8 mouse cellular contexts compared by ENCODE assay signal in genomic region chr2:148535562-148536180, GRCm38 (mm10).
A peak's percentile ranks its signal among the peaks of the same experiment; 100 is the strongest.
DNase-seq lines count a peak whose midpoint lies in the region; ATAC-seq lines count a peak whose summit lies in the region.
"Had no signal": no experiment of that assay in that cellular context is flagged by ENCODE, and none has a peak within 500 bp of the region (broad histone marks: within the 10 kb centered on the region; RNA-seq: fewer than 3 reads in every experiment).

No protein-coding gene starts in this region.

- H3K4me3 ChIP-seq in kidney, embryonic 14.5 days (ENCODE audit: low read length) = no peak overlapping the region
- H3K4me3 ChIP-seq: embryonic facial prominence, embryonic 12.5 days had no signal

- no peak overlapping the region for H3K4me2 ChIP-seq in kidney, embryonic 14.5 days (replicated peaks; ENCODE audit: low read depth, low read length)
- H3K4me2 ChIP-seq: embryonic facial prominence, embryonic 12.5 days had no signal

- 65% methylated on average over 5 of the region's 5 CpGs for WGBS in kidney, embryonic 14.5 days

- H3K9ac ChIP-seq in kidney, embryonic 14.5 days (ENCODE audit: low read depth, low read length) = no peak overlapping the region
- H3K9ac ChIP-seq: embryonic facial prominence, embryonic 12.5 days had no signal

- no peaks in the 10 kb centered on the region for H3K4me1 ChIP-seq in kidney, embryonic 14.5 days (ENCODE audit: control insufficient read depth, insufficient read depth, low read length)
- H3K4me1 ChIP-seq: embryonic facial prominence, embryonic 12.5 days had no signal

- H3K9me3 ChIP-seq in kidney, embryonic 14.5 days (ENCODE audit: control insufficient read depth, low read length) = no peaks in the 10 kb centered on the region
- H3K9me3 ChIP-seq: embryonic facial prominence, embryonic 12.5 days had no signal

- H3K27ac ChIP-seq in kidney, embryonic 14.5 days (ENCODE audit: low read depth, low read length) = no peak overlapping the region
- H3K27ac ChIP-seq: embryonic facial prominence, embryonic 12.5 days had no signal

- H3K36me3 ChIP-seq in kidney, embryonic 14.5 days (ENCODE audit: control insufficient read depth, insufficient read depth, low read length) = no peaks in the 10 kb centered on the region
- H3K36me3 ChIP-seq: embryonic facial prominence, embryonic 12.5 days had no signal

- DNase-seq in ovary, postnatal 36 days (ENCODE audit: low spot score) = peak; percentile 32
- DNase-seq in ovary, postnatal 10 days (ENCODE audit: low spot score) = no peak
- DNase-seq in adrenal gland, postnatal 10 days = peak; percentile 67
- peak; percentile 17 to 36 for DNase-seq in frontal cortex, postnatal 25 days (ENCODE audit: low spot score in 2 of 2)
- peak; percentile 75 for DNase-seq in lung, postnatal 14 days
- no peak for DNase-seq in cerebellum, adult 11 months

- H3K27me3 ChIP-seq in kidney, embryonic 14.5 days (ENCODE audit: control insufficient read depth, insufficient read depth, low read length) = no peaks in the 10 kb centered on the region
- H3K27me3 ChIP-seq: embryonic facial prominence, embryonic 12.5 days had no signal

- peak; percentile 35; the same call in 1 of the 2 replicates for ATAC-seq in kidney, embryonic 14.5 days (ENCODE audit: low FRiP score, low TSS enrichment)

Comparison
In these comparisons a context has a peak if more than half of its experiments do, and no peak if none do; other contexts are left out.
1. DNase-seq: peak in ovary, postnatal 36 days (single experiment), adrenal gland, postnatal 10 days (single experiment), frontal cortex, postnatal 25 days (2 of 2) and lung, postnatal 14 days (single experiment); none in ovary, postnatal 10 days (single experiment) and cerebellum, adult 11 months (single experiment).